Mouse (Mus musculus) spleen, postnatal 10 days (tissue): ENCODE results near the gene Arpc5.
"Not testable (repeated sequence)": the region's sequence is repeated elsewhere in the genome, so short reads cannot be mapped to it uniquely, and the experiment has no call there.

ENCODE experiments used
- DNase-seq, 2 experiments: peaks; one replicate each; pipeline ENCODE4 v3.0.0; 2021 to 2022; ENCODE audit warnings: low spot score in 2 of 2

The Arpc5 gene

DNA sequence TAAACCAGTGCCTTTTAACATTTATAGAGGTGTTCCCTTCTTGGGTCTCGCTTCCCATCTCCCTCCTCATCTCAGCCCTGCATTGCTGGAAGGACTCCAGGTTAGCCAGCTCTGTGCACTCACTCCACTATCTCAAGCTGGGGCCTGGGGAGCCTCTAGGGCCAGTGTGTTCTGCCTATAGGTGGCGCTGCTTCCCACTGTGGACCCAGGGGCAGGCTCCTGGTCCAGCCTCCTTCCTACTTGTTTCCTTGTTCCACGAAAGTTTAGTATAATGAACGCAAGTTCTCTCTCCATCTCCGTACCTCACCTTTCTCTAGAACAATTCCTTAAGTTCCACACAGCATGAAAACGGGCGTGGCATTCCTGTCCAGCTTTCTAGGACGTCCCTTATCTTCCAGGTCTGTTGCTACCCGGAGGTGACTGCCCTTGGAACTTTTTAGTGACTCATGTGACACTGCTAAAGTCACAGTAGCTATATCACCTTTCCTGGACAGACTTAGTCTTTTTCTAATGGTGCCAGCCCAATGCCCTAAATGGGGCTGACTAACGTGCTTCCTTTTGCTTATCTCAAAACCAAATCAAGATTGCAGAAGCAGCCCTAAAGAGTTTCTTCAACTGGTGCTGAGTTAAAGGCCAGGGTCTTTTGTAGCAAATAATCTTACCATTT, 12.9 kb downstream of the Arpc5 start:
- DNase-seq = peak; percentile 60 to 85

DNA sequence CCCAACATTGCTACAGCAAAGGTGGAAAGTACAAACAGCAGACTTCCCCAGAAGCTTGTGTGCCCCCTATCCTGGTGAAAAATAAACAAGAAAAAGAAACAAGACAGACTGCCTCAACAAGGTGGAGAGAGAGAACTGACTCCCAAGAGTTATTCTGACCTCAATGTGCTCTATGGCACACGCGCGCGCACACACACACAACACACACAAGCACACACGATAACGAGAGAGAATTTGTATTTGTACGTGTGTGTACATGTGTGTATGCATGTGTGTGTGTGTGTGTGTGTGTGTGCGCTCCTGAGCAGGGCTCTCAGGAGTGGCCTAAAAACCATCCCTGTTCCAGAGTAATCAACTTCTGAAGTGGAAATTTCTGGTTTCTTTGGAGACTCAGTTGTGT, 18.3 kb downstream of the Arpc5 start:
- no peak for DNase-seq

DNA sequence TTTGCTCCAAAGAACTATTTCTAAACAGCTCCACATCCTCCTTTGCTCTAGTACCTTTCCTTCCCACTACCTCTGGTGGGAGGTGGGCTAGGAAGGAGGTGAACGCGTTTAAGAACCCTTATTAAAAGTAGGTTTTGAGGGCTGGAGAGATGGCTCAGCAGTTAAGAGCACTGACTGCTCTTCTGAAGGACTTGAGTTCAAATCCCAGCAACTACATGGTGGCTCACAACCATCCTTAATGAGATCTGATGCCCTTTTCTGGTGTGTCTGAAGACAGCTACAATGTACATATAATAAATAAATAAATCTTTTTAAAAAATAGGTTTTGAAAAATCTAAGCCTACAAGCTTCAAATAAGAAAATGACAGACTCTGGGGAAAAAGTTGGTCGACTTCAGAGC, 19.1 kb downstream of the Arpc5 start:
- not testable (repeated sequence) for DNase-seq

DNA sequence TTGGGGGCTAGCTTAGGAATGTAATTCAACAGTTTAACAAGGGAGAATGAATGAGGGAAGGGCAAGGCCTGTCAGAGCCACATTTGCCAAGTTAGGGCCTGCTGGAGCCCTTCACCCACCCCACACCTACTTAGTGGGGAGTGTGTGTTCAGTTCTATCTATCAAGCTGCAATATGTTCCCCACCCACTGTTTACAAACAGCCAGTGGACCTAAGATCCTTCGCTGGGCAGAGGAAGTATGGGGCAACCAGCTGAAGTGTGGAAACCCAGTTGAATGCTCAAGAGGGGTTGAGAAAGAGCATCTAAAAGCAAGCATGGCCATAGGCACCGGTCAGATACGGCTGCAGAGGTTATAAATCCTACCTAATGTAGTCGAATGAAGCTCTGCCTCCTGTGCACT, 20.6 kb downstream of the Arpc5 start:
- no peak for DNase-seq

DNA sequence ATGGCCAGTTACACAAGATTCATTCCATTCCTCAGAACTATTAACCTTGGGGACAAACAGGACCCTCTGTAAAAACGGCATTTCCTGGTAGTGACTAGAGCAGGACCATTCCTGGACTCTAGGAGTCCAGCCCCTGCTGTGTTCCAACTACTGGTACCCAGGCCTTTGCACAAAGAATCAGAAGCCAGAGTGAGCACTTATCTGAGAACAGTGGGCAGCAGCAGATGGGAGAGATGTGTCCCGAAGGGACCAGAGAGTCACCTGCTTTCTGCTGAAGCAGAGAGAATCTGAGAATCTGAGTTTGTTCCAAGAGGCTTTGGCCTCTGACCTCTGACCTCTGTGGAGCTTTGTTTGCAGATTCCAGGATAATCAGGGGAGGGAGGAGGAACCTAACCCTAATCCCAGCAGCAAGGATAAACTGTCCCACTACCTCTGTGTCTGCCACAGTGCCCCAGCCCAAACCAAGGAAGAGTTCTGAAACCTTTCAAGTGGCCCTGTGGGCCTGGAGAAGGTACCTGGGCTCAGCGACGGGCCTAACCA, 21.8 kb downstream of the Arpc5 start:
- DNase-seq = no peak

DNA sequence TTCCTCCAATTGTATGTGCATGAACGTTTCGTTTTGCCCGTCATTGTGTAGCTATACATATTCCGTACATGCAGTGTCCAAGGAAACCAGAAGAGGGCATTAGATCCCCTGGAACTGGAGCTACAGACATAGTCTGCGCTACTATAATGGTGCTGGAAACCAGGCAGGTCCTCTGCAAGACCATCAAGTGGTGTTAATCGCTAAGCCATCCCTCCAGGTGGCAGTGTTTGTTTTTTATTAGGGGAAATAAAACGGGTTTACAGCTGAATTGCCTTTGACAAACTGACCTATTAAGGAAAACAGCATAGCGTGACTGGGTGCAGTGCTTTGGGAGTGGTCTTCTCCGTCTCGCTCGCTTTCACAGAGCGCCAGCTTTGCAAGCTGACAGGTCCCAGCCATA, 23.9 kb downstream of the Arpc5 start:
- peak in 1 of 2 experiments; percentile 66 for DNase-seq

DNA sequence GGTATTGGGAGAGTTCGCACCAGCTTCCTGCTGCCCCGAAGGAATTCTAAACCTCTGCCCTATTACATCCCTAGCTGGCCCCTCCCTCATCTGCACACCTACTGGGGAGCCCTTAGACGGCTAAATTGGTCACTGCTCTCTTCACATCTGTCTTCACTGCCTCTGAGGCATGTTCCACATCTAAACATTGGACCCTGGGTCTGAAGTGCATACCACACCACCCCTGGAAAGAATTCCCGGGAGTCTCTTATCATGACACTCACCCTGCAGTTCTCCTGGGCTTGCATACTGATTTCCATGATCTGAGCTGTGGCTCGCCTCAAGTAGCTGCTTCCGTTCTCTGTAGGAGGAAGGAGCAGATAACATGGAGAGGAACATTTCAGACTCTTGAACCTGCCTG, 24.5 kb downstream of the Arpc5 start:
- DNase-seq = no peak

DNA sequence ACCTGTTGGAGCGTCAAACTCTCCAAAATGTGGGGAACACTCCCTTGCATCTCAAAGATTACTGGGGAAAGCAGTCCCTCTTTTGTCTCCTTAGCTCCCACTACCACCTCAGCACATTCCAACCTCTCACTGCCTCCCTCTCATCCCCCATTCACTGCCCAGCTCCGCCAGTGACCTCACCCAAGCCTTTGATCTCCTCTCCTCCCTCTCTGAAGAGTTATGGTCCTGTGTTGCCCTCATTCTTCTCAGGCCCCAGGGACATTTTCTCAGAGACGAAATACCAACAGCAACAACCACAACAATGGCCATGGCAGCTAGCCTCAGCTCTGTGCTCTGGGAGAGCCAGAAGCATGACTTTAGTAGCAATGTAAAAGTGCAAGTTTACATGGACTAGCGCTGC, 24.9 kb downstream of the Arpc5 start:
- DNase-seq = no peak

DNA sequence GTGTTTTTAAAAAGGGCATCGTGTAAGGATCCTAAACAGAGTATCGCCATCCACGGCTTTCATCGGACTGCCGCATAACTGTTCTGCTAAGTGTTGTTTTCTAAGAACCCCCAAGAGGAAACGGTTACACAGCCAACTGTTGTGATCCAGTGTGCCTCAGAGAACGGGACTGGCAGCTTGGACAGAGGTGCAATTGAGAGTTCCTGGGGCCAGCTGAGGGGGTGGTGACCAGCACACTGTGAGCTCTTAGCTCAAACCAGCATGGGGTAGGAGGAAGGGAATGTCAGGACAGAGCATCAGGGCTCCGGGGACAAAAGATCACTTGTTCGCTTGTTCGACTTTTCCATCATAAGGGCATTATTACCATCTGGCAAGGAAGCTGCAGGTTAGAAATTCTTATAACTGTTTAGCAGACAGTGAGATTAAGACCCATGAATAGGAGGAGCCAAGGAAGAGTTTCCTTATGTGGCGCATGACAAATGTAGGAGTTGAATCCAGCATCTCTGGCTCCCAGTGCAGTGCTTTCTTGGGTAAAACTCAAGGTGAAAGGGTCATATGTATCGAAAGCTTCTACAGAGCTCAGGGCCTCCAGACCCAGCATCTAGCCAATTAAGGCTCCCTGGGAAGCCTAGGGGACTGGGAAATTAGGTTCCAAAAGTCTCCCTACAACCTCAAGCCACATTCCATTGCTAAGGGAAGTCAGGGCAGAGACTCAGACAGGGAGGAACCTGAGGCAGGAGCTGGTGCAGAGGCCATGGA, 26.6 kb downstream of the Arpc5 start:
- no peak for DNase-seq

DNA sequence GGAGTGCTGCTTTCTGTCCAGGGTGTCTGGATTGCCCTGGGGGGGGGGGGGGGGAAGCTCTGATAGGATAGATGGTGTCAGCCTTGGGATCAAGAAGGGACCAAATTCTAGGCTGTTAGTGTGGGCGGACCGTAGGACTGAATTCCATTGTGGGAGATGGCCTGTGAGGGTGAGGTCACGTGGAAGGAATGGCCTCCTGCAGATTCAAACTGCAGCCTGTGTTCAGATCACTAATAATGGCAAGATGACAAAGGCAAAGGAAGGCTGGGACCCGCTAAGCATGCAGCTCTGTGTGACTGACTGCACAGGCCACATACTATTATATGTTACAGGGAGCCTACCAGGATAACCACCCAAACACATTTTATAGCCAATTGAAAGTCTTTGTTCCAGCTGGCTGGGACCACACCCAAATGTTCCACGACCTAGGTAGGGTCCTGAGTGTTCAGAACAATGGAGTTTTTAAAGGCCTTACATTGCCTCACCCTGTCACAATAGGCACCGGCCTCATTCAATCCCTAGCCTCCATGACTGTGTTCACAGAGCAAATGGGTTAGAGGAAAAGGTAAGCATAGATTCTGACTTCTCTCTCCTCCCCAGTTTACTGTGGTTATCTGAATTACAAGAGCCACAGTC, 27.3 kb downstream of the Arpc5 start:
- no peak for DNase-seq

DNA sequence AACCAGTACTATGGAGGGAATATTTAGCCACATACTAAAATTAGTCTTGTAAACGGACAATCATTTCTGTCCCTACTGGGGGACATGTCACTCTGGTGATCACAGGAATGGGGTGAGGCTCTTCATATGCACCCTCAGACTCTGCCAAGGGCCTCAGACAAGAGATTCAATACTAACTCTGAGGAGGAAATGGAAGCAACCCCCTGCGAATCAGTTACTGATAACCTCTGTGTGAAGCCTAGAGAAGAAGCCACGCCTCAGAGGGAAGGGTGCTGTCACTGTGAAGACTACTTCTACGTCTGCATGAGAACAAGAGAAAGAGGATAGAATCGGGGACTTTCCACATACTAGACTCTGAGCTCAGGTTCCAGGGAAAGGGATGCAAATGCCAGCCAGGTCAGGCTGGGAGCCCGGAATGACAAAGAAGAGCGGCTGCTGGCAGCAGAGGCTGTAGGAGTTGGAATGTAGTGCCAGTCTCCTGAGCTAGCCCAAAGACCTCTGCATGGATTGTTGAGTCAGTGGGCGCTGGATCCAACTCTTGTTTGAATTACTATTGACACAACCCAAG, 29.4 kb downstream of the Arpc5 start:
- DNase-seq = no peak

DNA sequence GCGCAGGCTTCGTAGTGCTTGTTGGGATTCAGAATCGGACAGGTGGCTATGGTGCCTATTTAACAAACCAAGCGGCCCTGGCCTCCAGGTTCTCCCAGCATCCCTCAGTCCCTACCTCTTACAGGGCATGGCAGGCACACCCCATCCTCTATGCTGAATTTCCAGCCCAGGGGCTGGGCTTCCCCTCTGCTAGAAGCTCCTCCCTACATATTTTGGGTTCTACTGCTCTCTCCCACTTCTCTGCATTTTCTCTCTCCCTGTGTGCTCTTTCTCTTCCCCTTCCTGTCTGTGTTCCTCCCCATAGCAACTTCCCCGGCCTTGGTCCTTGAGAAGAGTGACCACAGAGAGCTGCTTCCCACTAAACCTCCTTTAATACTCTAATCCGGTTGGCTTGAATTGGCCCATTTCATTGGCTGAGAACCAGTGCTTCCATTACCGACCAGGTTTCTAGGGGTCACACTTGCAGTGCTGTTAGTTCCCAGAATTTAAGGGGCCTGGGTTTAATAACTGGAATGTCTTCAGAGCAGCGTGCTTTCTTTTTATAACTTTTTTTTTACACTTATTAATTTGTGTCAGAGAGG, 30.4 kb downstream of the Arpc5 start:
- DNase-seq = no peak

DNA sequence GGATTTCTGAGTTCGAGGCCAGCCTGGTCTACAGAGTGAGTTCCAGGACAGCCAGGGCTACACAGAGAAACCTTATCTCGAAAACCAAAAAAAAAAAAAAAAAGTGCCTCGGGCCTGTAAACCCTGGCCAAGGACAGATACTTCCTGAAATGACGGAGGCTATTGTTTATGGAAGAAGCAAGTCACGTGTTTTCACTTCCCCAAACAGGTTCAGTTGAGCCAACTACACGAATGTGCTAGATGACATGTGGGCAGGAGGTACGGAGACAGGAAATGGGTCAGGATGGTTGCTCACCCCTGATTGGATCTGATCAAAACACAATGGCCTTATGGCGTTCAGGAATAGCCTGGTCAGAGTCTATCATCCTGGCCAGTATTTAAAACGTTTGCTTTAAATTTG, 31.8 kb downstream of the Arpc5 start:
- DNase-seq = no peak

DNA sequence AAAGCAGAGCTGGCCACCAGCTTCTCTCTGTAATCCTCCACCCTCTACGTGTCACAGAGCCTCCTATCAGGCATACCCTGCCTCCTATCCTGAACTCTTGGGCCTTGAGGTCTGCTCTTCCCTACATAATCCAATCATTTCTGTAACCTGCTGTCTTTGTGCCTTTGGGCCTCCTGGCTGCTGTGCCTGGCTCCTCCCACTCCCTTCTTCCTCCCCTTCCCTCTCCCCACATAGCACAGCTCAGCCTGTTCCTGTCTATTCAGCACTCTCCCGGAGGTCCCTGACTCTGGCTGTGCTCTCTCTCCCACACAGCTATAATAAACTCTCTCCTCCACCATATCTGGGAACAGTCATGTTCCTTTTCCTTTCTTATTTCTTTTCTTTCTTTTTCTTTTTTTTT, 33.6 kb downstream of the Arpc5 start, which contains the start of gene Ncf2:
Ncf2 (plus strand) TSS at position 298 of the 400 bp plus-strand sequence.
- no peak for DNase-seq

DNA sequence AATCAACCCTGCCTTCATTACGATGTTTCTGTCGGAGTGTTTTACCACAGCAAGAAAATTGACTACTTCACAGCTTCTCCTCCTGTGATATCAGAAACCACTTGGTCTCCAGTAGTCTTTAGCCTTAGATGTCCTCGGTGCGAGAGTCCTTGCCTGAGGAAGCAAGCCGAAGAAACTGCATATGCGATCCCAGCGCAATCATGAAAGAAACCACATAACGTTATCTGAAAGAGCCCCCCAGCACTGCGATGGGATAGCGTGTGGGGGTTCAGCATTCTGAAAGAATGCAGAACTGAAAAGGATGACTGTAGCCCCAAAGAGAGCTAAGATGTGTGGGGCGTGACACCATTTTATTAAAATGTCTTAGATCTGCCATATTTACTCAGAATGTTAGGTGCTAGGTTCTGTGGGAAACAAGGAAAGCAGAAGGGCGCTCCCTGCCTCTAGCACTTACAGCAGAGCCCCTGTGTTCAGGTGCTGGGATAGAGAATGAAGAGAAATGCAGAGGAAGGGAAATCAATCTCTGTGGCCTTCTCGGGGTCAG, 34.4 kb downstream of the Arpc5 start:
- DNase-seq = no peak

DNA sequence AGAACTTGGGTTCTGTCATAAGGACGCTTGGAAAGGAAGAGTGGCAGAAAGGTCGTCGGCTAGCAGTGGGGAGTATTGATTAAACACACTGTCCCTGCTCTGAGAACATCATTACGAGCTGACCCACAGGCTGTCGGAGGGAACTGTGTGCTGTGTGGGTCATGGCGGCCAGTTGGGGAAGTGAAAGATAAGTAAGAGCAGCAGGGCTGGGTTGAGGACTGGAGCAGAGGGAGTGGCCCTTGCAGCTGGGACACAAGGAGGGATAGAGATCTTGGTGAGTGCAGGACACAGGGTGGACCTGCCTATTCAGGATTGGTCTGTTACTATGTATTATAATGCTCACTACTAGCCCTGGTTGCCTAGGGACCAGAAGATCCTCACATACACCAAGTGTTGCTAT, 38.6 kb downstream of the Arpc5 start:
- no peak for DNase-seq

DNA sequence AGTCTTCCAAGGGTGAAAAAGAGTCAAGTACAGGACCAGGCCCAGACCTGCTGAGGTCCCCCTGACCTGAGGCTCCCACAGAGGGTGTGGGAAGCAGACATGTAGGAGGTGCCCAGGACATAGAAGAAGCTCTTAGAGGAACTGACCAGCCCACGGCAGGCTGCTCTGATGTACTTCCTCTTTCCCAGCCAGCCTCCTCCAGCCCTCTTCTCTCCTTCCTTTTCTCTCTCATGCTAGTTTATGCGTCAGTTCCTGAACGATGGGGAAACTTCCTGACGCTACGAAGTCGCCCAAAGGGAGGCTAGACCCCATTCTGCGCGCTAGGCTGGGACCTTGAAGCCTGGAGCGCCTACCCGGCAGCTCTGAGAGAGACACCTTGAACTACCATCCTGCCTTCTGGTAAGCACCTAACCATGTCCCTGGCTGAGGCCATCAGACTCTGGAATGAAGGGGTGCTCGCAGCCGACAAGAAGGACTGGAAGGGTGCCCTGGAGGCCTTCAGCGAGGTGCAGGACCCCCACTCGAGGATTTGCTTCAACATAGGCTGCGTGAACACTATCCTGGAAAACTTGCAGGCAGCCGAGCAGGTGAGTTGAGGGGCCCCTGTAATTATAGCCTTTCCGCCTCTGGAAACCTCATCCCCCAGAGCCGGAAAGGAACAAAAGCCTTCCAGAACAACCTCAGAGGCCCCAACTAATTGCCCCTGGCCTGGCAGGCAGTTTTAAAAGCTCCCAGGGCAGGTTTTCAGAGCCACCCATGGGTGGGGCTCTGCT, 41.5 kb downstream of the Arpc5 start:
- DNase-seq = peak; percentile 22 to 39

DNA sequence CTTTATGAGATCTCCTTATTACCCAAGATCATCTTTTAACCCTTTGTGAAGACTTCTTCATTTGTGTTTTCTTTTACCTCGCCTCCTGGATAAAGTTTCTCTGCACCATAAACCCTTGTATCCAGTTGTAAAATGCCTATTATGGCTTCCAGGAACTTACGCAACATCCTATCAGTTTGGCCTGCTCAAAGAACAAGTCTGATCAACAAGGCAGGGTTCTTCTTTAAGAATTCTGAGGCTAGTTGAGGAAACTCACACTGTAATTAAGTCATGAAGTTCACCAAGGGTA, 42.0 kb downstream of the Arpc5 start:
- DNase-seq = no peak

DNA sequence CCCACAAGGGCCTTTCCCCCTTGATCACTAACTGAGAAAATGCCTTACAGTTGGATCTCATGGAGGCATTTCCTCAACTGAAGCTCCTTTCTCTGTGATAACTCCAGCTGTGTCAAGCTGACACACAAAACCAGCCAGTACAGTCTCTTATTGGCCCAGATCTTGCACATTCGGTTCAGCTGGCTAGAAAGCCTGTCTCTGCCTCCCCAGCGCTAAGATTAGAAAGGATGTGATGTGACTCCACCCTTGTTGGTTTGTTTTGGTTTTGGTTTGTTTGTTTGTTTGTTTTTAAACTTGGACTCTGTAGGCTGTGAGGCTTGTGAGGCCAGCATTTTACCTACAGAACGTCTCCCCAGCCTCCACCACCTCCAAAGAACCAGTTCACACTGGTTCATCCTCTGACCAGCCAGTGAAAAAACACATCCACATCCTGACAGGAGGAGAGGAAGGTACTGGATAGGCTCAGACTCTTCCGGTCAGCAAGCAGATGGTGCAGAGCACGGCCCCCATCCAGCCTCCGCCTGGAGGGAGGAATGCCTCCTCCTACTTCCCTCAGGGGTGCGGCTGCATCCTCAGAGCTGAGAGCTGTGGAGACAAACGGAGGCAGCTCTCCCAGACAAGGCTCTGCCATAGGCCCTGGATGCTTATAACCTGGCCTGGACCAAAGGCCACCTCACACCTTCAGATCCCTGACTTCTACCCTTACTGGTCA, 43.4 kb downstream of the Arpc5 start:
- DNase-seq = no peak
